Mouse (Mus musculus) midbrain, embryonic 10.5 days (tissue): ENCODE measurements around the gene Dad1. TPM values are rescaled to one million over a fixed set of nuclear protein-coding genes. Genes with fewer than 3 reads are reported as not detected.

ENCODE experiments used
- DNase-seq: peaks from one replicate; pipeline ENCODE4 v3.0.0-alpha.2; 2017; ENCODE audit warnings: low spot score
- H3K27ac ChIP-seq: fragments of 300-500 bp; sonication (generic); replicated peaks from 2 replicates; pipeline ENCODE4 v1.5.1; 2016; ENCODE audit warnings: mild to moderate bottlenecking
- H3K27me3 ChIP-seq: fragments of 300-500 bp; sonication (generic); 2 replicates; pipeline ENCODE4 v1.6.1; 2016; ENCODE audit warnings: low read depth, mild to moderate bottlenecking; ENCODE audit not compliant: poor library complexity, severe bottlenecking
- H3K36me3 ChIP-seq: fragments of 300-500 bp; sonication (generic); 2 replicates; pipeline ENCODE4 v1.6.1; 2016; ENCODE audit warnings: mild to moderate bottlenecking, moderate library complexity
- H3K4me1 ChIP-seq: fragments of 300-500 bp; sonication (generic); 2 replicates; pipeline ENCODE4 v1.6.1; 2016
- H3K4me3 ChIP-seq: fragments of 300-500 bp; sonication (generic); 2 replicates; pipeline ENCODE4 v1.5.1; 2016; ENCODE audit warnings: mild to moderate bottlenecking, moderate library complexity
- H3K9me3 ChIP-seq: fragments of 300-500 bp; sonication (generic); replicated peaks from 2 replicates; pipeline ENCODE4 v1.6.1; 2016; ENCODE audit warnings: mild to moderate bottlenecking
- WGBS: fragments of 180-500 bp; shearing (Covaris S2); methylation state at CpG from one replicate; pipeline ENCODE4 v1.1.7; 2016; 5-methylcytosine and 5-hydroxymethylcytosine counted together
- polyA plus RNA-seq: library from polyadenylated mRNA; unstranded; fragments of >200 nt; fragmentation: Nextera tagmentation; extraction: Ambion mirVana; gene quantifications from 2 replicates; pipeline ENCODE4 v1.2.1, GENCODE M21; 2016

Gene Dad1
- polyA plus RNA-seq, 1 experiment from 2014 or later: 244 TPM

- Histone ChIP-seq H3K9me3 (no peaks in the 10 kb centered on the region), H3K36me3 (no peaks in the 10 kb centered on the region), H3K4me1 (peaks cover 29% of the 10 kb centered on the region), H3K27ac (0 out of 2 replicates have a peak overlapping the region, but pooled peaks have one; percentile 9), H3K27me3 (no peaks in the 10 kb centered on the region), H3K4me3 (no peak overlapping the region)
- WGBS: 82% methylated on average over 9 of the region's 9 CpGs
- no peak for DNase-seq
Observed at GRCm38 (mm10) chr14:54193354-54194133, 60.4 kb downstream of the Dad1 start.

DNA sequence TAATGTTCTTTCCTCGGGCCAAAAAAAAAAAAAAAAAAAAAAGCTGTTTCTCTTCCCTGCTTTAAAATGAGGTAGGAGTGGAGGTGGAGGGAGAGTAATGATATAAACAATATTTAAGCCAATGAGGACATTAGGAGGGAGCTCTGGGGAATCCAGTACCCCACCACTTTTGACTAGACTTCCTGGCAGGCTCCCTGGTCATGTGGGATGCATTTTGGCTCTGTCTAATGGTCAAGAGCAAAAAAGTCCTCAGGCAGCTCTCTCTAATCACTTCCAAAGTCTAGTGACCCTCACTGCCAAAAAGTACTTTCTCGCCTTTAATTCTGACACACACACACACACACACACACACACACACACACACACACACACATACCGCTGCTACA lies 61.4 kb downstream of the Dad1 start:
- WGBS: 92% methylated on average over 3 of the region's 3 CpGs
- no peaks in the 10 kb centered on the region for H3K27me3 ChIP-seq
- H3K9me3 ChIP-seq: no peaks in the 10 kb centered on the region
- H3K4me1 ChIP-seq: peaks cover 33% of the 10 kb centered on the region
- no peak overlapping the region for H3K27ac ChIP-seq
- DNase-seq: no peak
- no peaks in the 10 kb centered on the region for H3K36me3 ChIP-seq
- no peak overlapping the region for H3K4me3 ChIP-seq

GRCm38 (mm10) chr14:54191594-54192461 lies 62.1 kb downstream of the Dad1 start:
- Histone ChIP-seq H3K9me3 (no peaks in the 10 kb centered on the region), H3K27ac (no peak overlapping the region), H3K4me1 (peaks cover 39% of the 10 kb centered on the region), H3K4me3 (no peak overlapping the region), H3K27me3 (no peaks in the 10 kb centered on the region), H3K36me3 (no peaks in the 10 kb centered on the region)
- no peak for DNase-seq
- WGBS: 82% methylated on average over 18 of the region's 18 CpGs

GRCm38 (mm10) chr14:54191026-54191390 lies 62.9 kb downstream of the Dad1 start:
- H3K36me3 ChIP-seq: no peaks in the 10 kb centered on the region
- no peak overlapping the region for H3K4me3 ChIP-seq
- no peaks in the 10 kb centered on the region for H3K9me3 ChIP-seq
- H3K4me1 ChIP-seq: peaks cover 47% of the 10 kb centered on the region
- peak overlapping the region; percentile 61 for H3K27ac ChIP-seq
- no peak for DNase-seq
- H3K27me3 ChIP-seq: no peaks in the 10 kb centered on the region
- WGBS: 70% methylated on average over 4 of the region's 4 CpGs

DNA sequence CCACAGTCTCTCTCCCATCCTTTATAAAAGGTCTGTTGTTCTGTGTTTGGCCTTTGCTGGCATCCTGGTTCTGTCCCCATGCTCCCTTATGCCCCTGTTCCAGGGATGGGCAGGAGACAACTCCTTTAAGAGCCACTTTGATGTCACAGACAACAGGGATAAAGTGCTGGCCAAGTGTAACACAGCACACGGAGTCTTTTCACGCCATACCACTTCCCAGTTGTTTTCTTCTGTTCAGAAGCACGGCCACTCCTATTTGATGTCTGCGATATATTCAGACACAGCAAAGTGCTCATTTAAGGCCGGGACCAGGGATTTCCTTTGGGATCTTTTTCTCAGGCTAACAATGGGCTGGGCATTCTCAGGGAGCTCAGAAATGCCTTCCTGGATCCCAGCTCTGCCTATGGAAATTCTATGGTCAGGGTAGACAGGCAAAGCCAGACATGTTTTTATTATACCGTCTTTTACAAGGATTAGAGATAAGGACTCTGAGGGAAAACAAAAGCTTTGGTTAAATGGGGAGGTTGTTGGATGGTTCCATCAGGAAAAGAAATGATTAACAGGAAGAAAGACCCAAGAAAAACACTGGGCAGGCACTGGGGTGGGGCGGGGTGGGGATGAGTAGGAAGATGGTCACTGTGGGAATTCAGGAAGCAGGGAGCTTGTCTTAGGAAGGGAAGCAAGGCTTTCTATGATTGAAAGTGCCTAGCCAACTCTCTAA lies 63.4 kb downstream of the Dad1 start:
- peaks cover 52% of the 10 kb centered on the region for H3K4me1 ChIP-seq
- no peaks in the 10 kb centered on the region for H3K9me3 ChIP-seq
- no peak for DNase-seq
- H3K27ac ChIP-seq: peak overlapping the region; percentile 61
- no peak overlapping the region for H3K4me3 ChIP-seq
- H3K27me3 ChIP-seq: no peaks in the 10 kb centered on the region
- H3K36me3 ChIP-seq: no peaks in the 10 kb centered on the region
- WGBS: 58% methylated on average over 7 of the region's 7 CpGs

DNA sequence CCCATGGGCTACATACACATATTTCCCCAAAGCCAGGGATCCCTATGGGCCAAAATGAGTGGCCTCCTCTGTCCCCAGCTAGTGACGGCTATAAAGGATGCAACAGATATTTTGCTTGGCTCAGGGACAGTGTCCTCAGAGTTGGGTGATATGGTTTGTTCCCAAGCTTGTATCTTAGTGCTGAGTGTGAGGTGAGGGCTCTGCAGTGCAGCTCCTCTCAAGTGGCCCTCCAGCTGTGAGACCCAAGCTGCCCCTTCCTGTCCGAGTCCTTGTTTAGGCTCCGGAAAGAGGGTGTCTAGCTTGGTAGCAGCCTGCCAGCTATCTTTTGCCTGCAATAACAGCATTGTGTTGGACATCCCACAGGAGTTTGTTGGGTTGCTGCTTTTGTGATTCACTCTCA lies 64.6 kb downstream of the Dad1 start:
- H3K36me3 ChIP-seq: no peaks in the 10 kb centered on the region
- no peak overlapping the region for H3K4me3 ChIP-seq
- no peaks in the 10 kb centered on the region for H3K9me3 ChIP-seq
- H3K27me3 ChIP-seq: no peaks in the 10 kb centered on the region
- no peak for DNase-seq
- WGBS: 78% methylated on average over 3 of the region's 3 CpGs
- H3K27ac ChIP-seq: no peak overlapping the region; the same call in 1 of the 2 replicates
- H3K4me1 ChIP-seq: peaks cover 55% of the 10 kb centered on the region

DNA sequence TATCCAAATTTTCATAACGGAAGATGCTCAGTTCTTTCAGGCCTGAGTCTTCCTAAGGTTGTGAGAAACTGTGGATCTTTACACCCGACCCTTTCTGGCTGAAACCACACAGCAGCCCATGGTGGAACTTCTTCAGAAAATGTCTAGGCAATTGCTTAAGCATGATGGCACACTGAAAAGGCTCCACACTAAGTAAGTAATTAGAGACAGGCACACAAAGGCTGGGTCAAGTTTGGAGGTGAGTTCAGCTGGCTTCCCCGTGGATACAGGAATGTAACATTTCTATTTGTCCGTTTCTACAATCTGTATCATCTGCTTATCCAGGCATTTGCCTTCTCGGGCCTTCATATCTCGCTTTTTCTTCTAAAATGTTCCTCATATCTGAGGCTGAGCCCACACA lies 66.7 kb downstream of the Dad1 start:
- Histone ChIP-seq H3K4me3 (no peak overlapping the region), H3K9me3 (no peaks in the 10 kb centered on the region), H3K27me3 (no peaks in the 10 kb centered on the region), H3K27ac (0 out of 2 replicates have a peak overlapping the region, but pooled peaks have one; percentile 38), H3K4me1 (peaks cover 55% of the 10 kb centered on the region), H3K36me3 (no peaks in the 10 kb centered on the region)
- WGBS: 54% methylated on average over 6 of the region's 6 CpGs
- no peak for DNase-seq

Other genes with a start within 250 kb of the Dad1 start
- 36.7 and 41.5 TPM in 2 replicates for gene Abhd4, start 84 bp upstream of the Dad1 start, polyA plus RNA-seq
- gene Olfr49, start 30.8 kb upstream of the Dad1 start, polyA plus RNA-seq: not detected in 2 replicates
- 48.0 and 54.1 TPM in 2 replicates for gene Oxa1l, start 106.7 kb upstream of the Dad1 start, polyA plus RNA-seq
- 4.5 and 5.9 TPM in 2 replicates for gene Slc7a7, start 163.7 kb upstream of the Dad1 start, polyA plus RNA-seq
- 205 and 211 TPM in 2 replicates for gene Mrpl52, start 172.8 kb upstream of the Dad1 start, polyA plus RNA-seq
- 56.0 and 70.5 TPM in 2 replicates for gene Mmp14, start 177.5 kb upstream of the Dad1 start, polyA plus RNA-seq
- gene Lrp10, start 210.0 kb upstream of the Dad1 start, polyA plus RNA-seq: 25.1 and 26.0 TPM in 2 replicates
- gene Rem2, start 222.0 kb upstream of the Dad1 start, polyA plus RNA-seq: 18.6 and 29.8 TPM in 2 replicates